Mouse (Mus musculus) adrenal gland, postnatal 10 days (tissue): Measurements from ENCODE around the gene Riox1. TPM values are rescaled to one million over a fixed set of nuclear protein-coding genes. Genes with fewer than 3 reads are reported as not detected.

ENCODE experiments used
- DNase-seq: peaks from one replicate; pipeline ENCODE4 v3.0.0; 2021; ENCODE audit warnings: mixed read lengths
- total RNA-seq, 2 experiments: library from RNA; stranded (reverse); gene quantifications; 2 replicates each; pipeline ENCODE4 v1.2.3; 2021

The Riox1 gene
- total RNA-seq, 2 experiments from 2014 or later, result 12.1 to 17.8 TPM

GRCm38 (mm10) chr12:83949776-83950492 lies 474 bp upstream of the Riox1 start:
- DNase-seq, result no peak

- DNase-seq, result peak; percentile 61
Measured at GRCm38 (mm10) chr12:83950840-83951701, 663 bp downstream of the Riox1 start.

GRCm38 (mm10) chr12:83951711-83952575 lies 1.5 kb downstream of the Riox1 start:
- DNase-seq, result no peak

GRCm38 (mm10) chr12:83958278-83958677 lies 7.9 kb downstream of the Riox1 start:
- no peak for DNase-seq

- no peak for DNase-seq
Measured at GRCm38 (mm10) chr12:83965235-83965634, 14.8 kb downstream of the Riox1 start.

GRCm38 (mm10) chr12:83972117-83972516 lies 21.7 kb downstream of the Riox1 start:
- DNase-seq, result peak; percentile 52

GRCm38 (mm10) chr12:83978862-83979261 lies 28.5 kb downstream of the Riox1 start:
- DNase-seq, result no peak

GRCm38 (mm10) chr12:83981615-83982014 lies 31.2 kb downstream of the Riox1 start:
- no peak for DNase-seq

- no peak for DNase-seq
Measured at GRCm38 (mm10) chr12:83984752-83985151, 34.3 kb downstream of the Riox1 start, which contains the start of gene Heatr4. TSS of gene Heatr4 (minus strand) at chr12:83984852.

GRCm38 (mm10) chr12:83987242-83987582 lies 36.8 kb downstream of the Riox1 start:
- DNase-seq, result no peak

GRCm38 (mm10) chr12:83987583-83988441 lies 37.4 kb downstream of the Riox1 start, which contains the start of gene Acot2:
TSS of gene Acot2 (plus strand) at chr12:83987861.
- DNase-seq, result peak; percentile 82

GRCm38 (mm10) chr12:83988483-83988882 lies 38.1 kb downstream of the Riox1 start:
- DNase-seq, result no peak

- no peak for DNase-seq
Measured at GRCm38 (mm10) chr12:83989378-83989777, 39.0 kb downstream of the Riox1 start.

GRCm38 (mm10) chr12:83997221-83997620 lies 46.8 kb downstream of the Riox1 start:
- no peak for DNase-seq

- DNase-seq, result no peak
Measured at GRCm38 (mm10) chr12:83998341-83999107, 48.1 kb downstream of the Riox1 start.

- peak; percentile 82 for DNase-seq
Measured at GRCm38 (mm10) chr12:83999237-83999636, 48.8 kb downstream of the Riox1 start.

GRCm38 (mm10) chr12:84000418-84000817 lies 50.0 kb downstream of the Riox1 start:
- DNase-seq, result no peak
